Mouse (Mus musculus) gastrocnemius, postnatal 14 days (tissue): Measurements from ENCODE around the gene Gba2. TPM values are rescaled to one million over a fixed set of nuclear protein-coding genes. Genes with fewer than 3 reads are reported as not detected.

Experiments
- total RNA-seq, 2 experiments: library from RNA; stranded (reverse); gene quantifications; 2 replicates each; pipeline ENCODE4 v1.2.3; 2021

Gba2 gene
- total RNA-seq, 2 experiments from 2014 or later, result 5.1 to 6.2 TPM

Other genes with a start within 250 kb of the Gba2 start
- 10 to 100 TPM; 19.6 to 20.6 TPM for gene Rusc2, start 196.9 kb downstream of the Gba2 start, total RNA-seq
- not detected for gene Fam166b, start 149.7 kb downstream of the Gba2 start, total RNA-seq
- 10 to 100 TPM; 25.2 to 28.0 TPM for gene Tesk1, start 136.9 kb downstream of the Gba2 start, total RNA-seq
- gene Cd72, start 124.2 kb downstream of the Gba2 start, total RNA-seq, result not detected
- gene Sit1, start 95.1 kb downstream of the Gba2 start, total RNA-seq, result not detected
- 10 to 100 TPM; 25.7 to 25.9 TPM for gene Ccdc107, start 86.0 kb downstream of the Gba2 start, total RNA-seq
- 1 to 10 TPM; 1.3 to 1.6 TPM for gene Arhgef39, start 79.2 kb downstream of the Gba2 start, total RNA-seq
- 1 to 10 TPM; 2.1 to 2.9 TPM for gene Car9, start 71.9 kb downstream of the Gba2 start, total RNA-seq
- gene Tpm2, start 55.1 kb downstream of the Gba2 start, total RNA-seq, result 1,000 to 10,000 TPM; 8,430 to 9,008 TPM
- 10 to 100 TPM; 38.7 to 45.6 TPM for gene Creb3, start 16.5 kb downstream of the Gba2 start, total RNA-seq
- 10 to 100 TPM; 67.6 to 77.4 TPM for gene Tln1, start 16.2 kb downstream of the Gba2 start, total RNA-seq
- gene Rgp1, start 158 bp downstream of the Gba2 start, total RNA-seq, result 10 to 100 TPM; 21.9 to 22.3 TPM
- gene Msmp, start 5.6 kb upstream of the Gba2 start, total RNA-seq, result under 1 TPM in 1 of 2 experiments, not detected in 1; 0.29 TPM
- gene Npr2, start 53.1 kb upstream of the Gba2 start, total RNA-seq, result 10 to 100 TPM; 29.5 to 31.4 TPM
- not detected for gene Spag8, start 74.7 kb upstream of the Gba2 start, total RNA-seq
- 10 to 100 TPM; 48.5 to 53.8 TPM for gene Hint2, start 77.6 kb upstream of the Gba2 start, total RNA-seq
- gene Tmem8b, start 90.1 kb upstream of the Gba2 start, total RNA-seq, result 1 to 10 TPM; 8.2 to 9.7 TPM
- gene Fam221b, start 90.3 kb upstream of the Gba2 start, total RNA-seq, result under 1 TPM; 0.16 to 0.20 TPM
- not detected for gene Olfr70, start 121.9 kb upstream of the Gba2 start, total RNA-seq
- not detected for gene Olfr71, start 131.4 kb upstream of the Gba2 start, total RNA-seq
- 1 to 10 TPM; 1.9 to 2.7 TPM for gene Hrct1, start 148.3 kb upstream of the Gba2 start, total RNA-seq
- 1 to 10 TPM; 1.1 to 2.2 TPM for gene Spaar, start 151.2 kb upstream of the Gba2 start, total RNA-seq
- gene Olfr159, start 192.1 kb upstream of the Gba2 start, total RNA-seq, result not detected
- gene Olfr156, start 245.0 kb upstream of the Gba2 start, total RNA-seq, result not detected